Mouse (Mus musculus) layer of hippocampus, adult 11-12 months (tissue): ENCODE measurements around the gene Zfp800.
A peak's percentile ranks its signal among the peaks of the same experiment; 100 is the strongest.

Experiments
- DNase-seq: peaks from one replicate; pipeline ENCODE4 v3.0.0; 2022; ENCODE audit warnings: low spot score

Gene Zfp800

GRCm38 (mm10) chr6:28309692-28310091 lies 88.1 kb downstream of the Zfp800 start:
- no peak for DNase-seq

- DNase-seq: no peak
Observed at GRCm38 (mm10) chr6:28308929-28309328, 88.9 kb downstream of the Zfp800 start.

GRCm38 (mm10) chr6:28306702-28307101 lies 91.1 kb downstream of the Zfp800 start:
- DNase-seq: no peak

GRCm38 (mm10) chr6:28296306-28296705 lies 101.5 kb downstream of the Zfp800 start:
- DNase-seq: no peak

- no peak for DNase-seq
Observed at GRCm38 (mm10) chr6:28295581-28295980, 102.2 kb downstream of the Zfp800 start.

GRCm38 (mm10) chr6:28292810-28293209 lies 105.0 kb downstream of the Zfp800 start:
- no peak for DNase-seq

- peak; percentile 76 for DNase-seq
Observed at GRCm38 (mm10) chr6:28279886-28280285, 117.9 kb downstream of the Zfp800 start.

- DNase-seq: no peak
Observed at GRCm38 (mm10) chr6:28262198-28262621, 135.6 kb downstream of the Zfp800 start.

GRCm38 (mm10) chr6:28261307-28262197 lies 136.3 kb downstream of the Zfp800 start:
- DNase-seq: peak; percentile 89

GRCm38 (mm10) chr6:28260425-28261191 lies 137.2 kb downstream of the Zfp800 start:
- DNase-seq: peak; percentile 11

GRCm38 (mm10) chr6:28259750-28260149 lies 138.1 kb downstream of the Zfp800 start:
- DNase-seq: no peak

- no peak for DNase-seq
Observed at GRCm38 (mm10) chr6:28258440-28258839, 139.4 kb downstream of the Zfp800 start.

- DNase-seq: no peak
Observed at GRCm38 (mm10) chr6:28257772-28258171, 140.0 kb downstream of the Zfp800 start.

- no peak for DNase-seq
Observed at GRCm38 (mm10) chr6:28252790-28253189, 145.0 kb downstream of the Zfp800 start.

- no peak for DNase-seq
Observed at GRCm38 (mm10) chr6:28248211-28248610, 149.6 kb downstream of the Zfp800 start.

GRCm38 (mm10) chr6:28232618-28233361 lies 165.0 kb downstream of the Zfp800 start:
- no peak for DNase-seq

- DNase-seq: no peak
Observed at GRCm38 (mm10) chr6:28228085-28228484, 169.7 kb downstream of the Zfp800 start.

- no peak for DNase-seq
Observed at GRCm38 (mm10) chr6:28221017-28221416, 176.8 kb downstream of the Zfp800 start.

- DNase-seq: no peak
Observed at GRCm38 (mm10) chr6:28218386-28218785, 179.4 kb downstream of the Zfp800 start.

- peak; percentile 73 for DNase-seq
Observed at GRCm38 (mm10) chr6:28215268-28215954, 182.4 kb downstream of the Zfp800 start.

- no peak for DNase-seq
Observed at GRCm38 (mm10) chr6:28214658-28215267, 183.0 kb downstream of the Zfp800 start.
